Mouse (Mus musculus): ENCODE data around the gene Cxcl9.

Cxcl9 gene

GRCm38 (mm10) chr5:92278942-92279537 is 48.8 kb downstream of the Cxcl9 start:
- DNase-seq (ENCODE audit: low spot score), result no peak

DNA sequence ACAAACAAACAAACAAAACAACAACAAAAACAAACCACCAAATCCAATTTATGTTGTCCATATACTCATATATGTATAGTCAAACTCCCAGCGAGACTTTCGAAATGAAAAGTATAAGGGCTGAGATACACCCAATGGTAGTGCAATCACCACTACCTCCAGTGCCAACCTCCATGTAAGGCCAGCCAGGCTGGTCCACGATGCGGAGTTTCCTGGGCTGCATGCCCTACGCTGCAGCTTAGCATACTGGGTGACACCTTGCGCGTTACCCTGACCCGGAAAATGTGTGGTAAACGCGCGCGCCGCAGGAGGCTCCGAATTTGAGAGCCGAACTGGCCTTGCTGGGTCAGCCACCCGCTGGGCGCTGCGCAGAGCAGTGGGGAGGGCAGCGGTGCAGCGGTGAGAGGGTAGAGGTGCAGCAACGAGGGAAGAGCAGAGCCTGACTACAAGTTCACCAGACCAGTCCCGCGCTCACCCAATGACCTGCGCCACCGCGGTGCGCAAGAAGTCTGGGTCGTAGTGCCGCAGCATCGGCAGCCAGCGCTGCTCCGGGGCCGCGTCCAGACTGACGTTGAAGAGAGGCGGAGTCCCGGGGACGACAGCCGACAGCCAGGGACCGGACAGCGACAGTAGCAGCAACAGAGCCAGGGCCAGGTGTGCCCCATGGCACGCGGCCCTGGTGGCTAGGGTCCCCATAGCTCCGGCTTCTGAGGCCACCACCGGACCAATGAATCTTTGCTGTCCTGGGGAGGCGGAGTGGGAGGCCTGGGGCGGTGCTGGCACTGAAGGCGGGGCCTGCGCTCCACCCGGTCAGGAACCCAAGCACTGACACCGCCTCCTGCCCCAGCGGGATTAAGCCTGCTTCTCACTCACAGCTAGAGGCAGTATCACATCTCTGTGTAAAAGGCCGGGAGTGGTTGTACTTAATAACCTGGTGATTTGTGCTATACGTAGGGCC is 50.2 kb downstream of the Cxcl9 start, which contains the start of gene Naaa:
Gene Naaa (minus strand): TSS at position 734 of the 958 bp plus-strand sequence.
- peak; percentile 94 for DNase-seq (ENCODE audit: low spot score)
